Mouse (Mus musculus) G1E (cell line): ENCODE measurements around the gene Dqx1.

Experiments used
- CTCF ChIP-seq: IDR thresholded peaks from 2 replicates; pipeline ENCODE4 v1.5.1; 2012; ENCODE audit warnings: low read depth, low read length, inconsistent platforms, mixed read lengths
- GATA1 ChIP-seq: IDR thresholded peaks from 2 replicates; pipeline ENCODE4 v1.6.1; 2012; ENCODE audit warnings: borderline replicate concordance, low read length, inconsistent platforms, mixed read lengths
- GATA2 ChIP-seq: IDR thresholded peaks from 2 replicates; pipeline ENCODE4 v1.6.1; 2012; ENCODE audit warnings: low read depth, low read length, inconsistent platforms, borderline replicate concordance
- POLR2AphosphoS5 ChIP-seq: IDR thresholded peaks from 2 replicates; pipeline ENCODE4 v1.6.1; 2012; ENCODE audit warnings: low read depth, low read length, inconsistent platforms; ENCODE audit not compliant: insufficient replicate concordance
- TAL1 ChIP-seq: conservative IDR thresholded peaks from 2 replicates; pipeline ENCODE4 v1.6.1; 2012; ENCODE audit warnings: low read depth, low read length, inconsistent platforms, mixed read lengths

DNA sequence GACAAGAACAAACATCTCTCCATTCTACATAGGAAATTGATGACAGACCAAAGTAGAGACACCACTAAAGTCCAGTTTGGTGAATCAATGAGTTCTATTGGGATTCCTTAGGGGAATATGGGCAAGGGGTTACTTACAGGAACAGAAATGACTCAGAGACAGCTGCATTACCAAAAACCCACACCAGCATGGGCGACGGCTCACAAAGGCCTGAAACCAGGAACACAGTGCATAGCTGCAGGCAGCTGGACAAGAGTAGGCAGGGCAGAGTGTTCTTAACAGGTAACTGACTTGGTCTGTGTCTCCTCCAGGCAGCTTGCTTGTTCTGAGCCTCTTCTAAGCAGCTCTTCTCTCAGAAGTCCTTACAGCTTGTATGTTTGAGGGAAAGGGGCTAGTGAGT, 41.9 kb upstream of the Dqx1 start:
- no peak for TF ChIP-seq GATA1
- TF ChIP-seq CTCF, result no peak
- TF ChIP-seq TAL1, result no peak
- no peak for TF ChIP-seq POLR2AphosphoS5
- TF ChIP-seq GATA2, result no peak
